Mouse (Mus musculus) hindbrain, embryonic 16.5 days (tissue): ENCODE measurements around the gene Fli1. TPM values are rescaled to one million over a fixed set of nuclear protein-coding genes. Genes with fewer than 3 reads are reported as not detected.
A peak's percentile ranks its signal among the peaks of the same experiment; 100 is the strongest.

Experiments
- ATAC-seq: fragments of 200-750 bp; cut with Nextera tagmentation; 2 replicates; pipeline ENCODE4 v1.8.0; 2017; ENCODE audit warnings: moderate TSS enrichment, moderate library complexity
- H3K27ac ChIP-seq: fragments of 300-500 bp; sonication (generic); 2 replicates; pipeline ENCODE4 v1.5.1; 2014; ENCODE audit warnings: low read depth, mild to moderate bottlenecking, control low read depth, low read length, moderate library complexity
- H3K27me3 ChIP-seq: fragments of 300-500 bp; sonication (generic); replicated peaks from 2 replicates; pipeline ENCODE4 v1.6.1; 2014; ENCODE audit warnings: low read length; ENCODE audit not compliant: control insufficient read depth, insufficient read depth
- H3K36me3 ChIP-seq: fragments of 300-500 bp; sonication (generic); 2 replicates; pipeline ENCODE4 v1.6.1; 2014; ENCODE audit warnings: mild to moderate bottlenecking, low read length, moderate library complexity, mixed read lengths; ENCODE audit not compliant: control insufficient read depth, insufficient read depth
- H3K4me1 ChIP-seq: fragments of 300-500 bp; sonication (generic); 2 replicates; pipeline ENCODE4 v1.6.1; 2014; ENCODE audit warnings: low read depth, low read length; ENCODE audit not compliant: control insufficient read depth, insufficient read depth
- H3K4me2 ChIP-seq: fragments of 300-500 bp; sonication (generic); 2 replicates; pipeline ENCODE4 v1.6.1; 2014; ENCODE audit warnings: mild to moderate bottlenecking, low read length, control low read depth, moderate library complexity
- H3K4me3 ChIP-seq: fragments of 300-500 bp; sonication (generic); 2 replicates; pipeline ENCODE4 v1.5.1; 2014; ENCODE audit warnings: mild to moderate bottlenecking, low read length, control low read depth, moderate library complexity
- H3K9ac ChIP-seq: fragments of 300-500 bp; sonication (generic); 2 replicates; pipeline ENCODE4 v1.6.1; 2014; ENCODE audit warnings: low read depth, mild to moderate bottlenecking, control low read depth, low read length, moderate library complexity
- H3K9me3 ChIP-seq: fragments of 300-500 bp; sonication (generic); 2 replicates; pipeline ENCODE4 v1.6.1; 2014; ENCODE audit warnings: mild to moderate bottlenecking, low read length, moderate library complexity; ENCODE audit not compliant: control insufficient read depth
- WGBS: fragments of 180-500 bp; shearing (Covaris S2); extraction: QIAGEN DNeasy Blood & Tissue Kit; methylation state at CpG from one replicate; pipeline ENCODE4 v1.1.7; 2014; 5-methylcytosine and 5-hydroxymethylcytosine counted together
- polyA plus RNA-seq: library from polyadenylated mRNA; unstranded; fragments of >200 nt; fragmentation: Nextera tagmentation; extraction: Ambion mirVana; gene quantifications from 2 replicates; pipeline ENCODE4 v1.2.1, GENCODE M21; 2015

Fli1 gene
- polyA plus RNA-seq, 1 experiment from 2014 or later, result 6.4 TPM

GRCm38 (mm10) chr9:32474621-32475390 is 67.9 kb downstream of the Fli1 start:
- 88% methylated on average over 10 of the region's 10 CpGs for WGBS
- H3K9me3 ChIP-seq, result no peaks in the 10 kb centered on the region
- H3K36me3 ChIP-seq, result no peaks in the 10 kb centered on the region

DNA sequence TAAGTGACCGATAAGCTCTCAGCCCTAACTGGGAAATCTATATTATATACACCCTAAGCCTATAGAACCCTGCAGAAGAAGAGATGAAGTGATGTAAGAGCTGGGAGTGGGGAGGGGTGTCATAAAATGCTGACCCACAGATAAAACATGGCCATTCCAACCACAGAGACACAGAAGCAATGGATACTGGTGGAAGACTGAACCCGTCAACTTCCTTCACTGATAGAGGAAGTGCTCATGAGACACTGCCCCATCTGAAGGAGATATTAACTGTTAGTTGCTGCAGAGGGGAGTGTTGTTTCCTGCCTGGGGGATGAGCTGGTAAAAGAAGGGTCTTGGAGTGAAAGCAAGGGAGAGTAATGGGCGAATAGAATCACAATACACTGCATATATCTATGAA is 70.3 kb downstream of the Fli1 start:
- H3K4me2 ChIP-seq, result no peak overlapping the region
- peaks cover 2% of the 10 kb centered on the region; the same call in 1 of the 2 replicates for H3K4me1 ChIP-seq
- no peaks in the 10 kb centered on the region for H3K9me3 ChIP-seq
- no peak overlapping the region for H3K27ac ChIP-seq
- ATAC-seq, result no peak
- no peaks in the 10 kb centered on the region for H3K36me3 ChIP-seq
- no peak overlapping the region for H3K9ac ChIP-seq
- 90% methylated on average over 3 of the region's 3 CpGs for WGBS
- no peak overlapping the region for H3K4me3 ChIP-seq
- no peaks in the 10 kb centered on the region for H3K27me3 ChIP-seq

More at GRCm38 (mm10) chr9:32474621-32475390, 67.9 kb downstream of the Fli1 start:
- ATAC-seq, result no peak
- Histone ChIP-seq H3K4me1 (no peaks in the 10 kb centered on the region), H3K27me3 (no peaks in the 10 kb centered on the region), H3K4me2 (no peak overlapping the region), H3K27ac (no peak overlapping the region), H3K9ac (no peak overlapping the region), H3K4me3 (no peak overlapping the region)

DNA sequence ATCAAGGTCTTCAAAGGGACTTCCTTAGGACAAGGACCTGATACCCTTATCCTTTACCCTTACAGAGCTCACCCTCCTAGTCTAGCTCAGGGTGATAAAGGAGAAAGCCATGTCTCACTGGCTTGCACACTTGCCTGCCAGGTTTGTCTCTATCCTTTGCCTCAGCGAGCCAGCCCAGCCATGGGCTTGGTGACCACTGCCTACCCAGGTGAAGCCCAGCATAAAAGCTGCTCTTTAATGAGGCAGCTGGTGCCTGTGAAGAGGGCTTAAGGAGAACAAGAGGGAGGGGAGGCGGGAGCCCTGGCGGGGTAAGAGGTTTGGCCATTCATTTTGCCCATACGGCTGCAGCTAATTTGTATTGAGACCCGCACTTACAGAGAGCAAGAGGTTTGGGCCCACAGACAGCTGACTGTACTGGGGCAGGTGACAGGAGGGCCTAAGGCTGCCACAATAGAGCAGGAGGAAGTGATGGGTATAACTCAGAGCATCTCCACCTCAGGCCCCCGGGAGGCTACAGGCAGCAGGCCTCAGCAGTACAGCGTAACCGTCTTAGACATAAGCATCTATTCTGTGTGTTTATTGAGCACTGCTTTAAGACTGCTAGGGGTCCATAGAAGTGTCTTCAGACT is 73.4 kb downstream of the Fli1 start:
- ATAC-seq, result no peak
- 69% methylated on average over 8 of the region's 8 CpGs for WGBS
- Histone ChIP-seq H3K4me1 (peaks cover 2% of the 10 kb centered on the region), H3K4me2 (no peak overlapping the region), H3K27ac (no peak overlapping the region), H3K27me3 (no peaks in the 10 kb centered on the region), H3K9ac (no peak overlapping the region), H3K9me3 (no peaks in the 10 kb centered on the region), H3K36me3 (no peaks in the 10 kb centered on the region), H3K4me3 (no peak overlapping the region)

- 77% methylated on average over 1 of the region's 1 CpGs for WGBS
- Histone ChIP-seq H3K36me3 (no peaks in the 10 kb centered on the region), H3K4me1 (peaks cover 2% of the 10 kb centered on the region)
Observed at GRCm38 (mm10) chr9:32468313-32468712, 74.3 kb downstream of the Fli1 start.

DNA sequence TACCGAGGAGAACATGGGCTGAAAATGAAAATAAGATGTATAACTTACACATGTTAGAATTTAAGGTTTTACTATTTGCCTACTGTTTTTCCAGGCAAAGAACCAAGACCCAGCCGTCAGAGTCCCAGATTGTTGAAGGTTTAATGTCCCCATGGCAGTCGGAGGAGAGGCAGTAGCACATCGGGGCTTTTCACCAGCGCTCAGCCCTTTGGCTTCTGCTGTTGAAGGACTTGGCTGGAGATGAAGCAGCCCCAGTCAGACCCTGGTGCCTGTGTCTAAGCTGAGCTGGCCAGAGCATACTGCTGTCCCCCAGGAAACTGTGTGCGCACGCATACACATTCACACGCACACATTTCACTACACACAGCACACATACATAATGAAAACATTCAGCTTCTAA is 75.2 kb downstream of the Fli1 start:
- Histone ChIP-seq H3K4me1 (peaks cover 2% of the 10 kb centered on the region), H3K9me3 (no peaks in the 10 kb centered on the region), H3K4me3 (no peak overlapping the region), H3K9ac (no peak overlapping the region), H3K27me3 (no peaks in the 10 kb centered on the region), H3K36me3 (no peaks in the 10 kb centered on the region), H3K4me2 (no peak overlapping the region), H3K27ac (no peak overlapping the region)
- ATAC-seq, result peak; percentile 74; the same call in 1 of the 2 replicates
- 70% methylated on average over 8 of the region's 8 CpGs for WGBS

More at GRCm38 (mm10) chr9:32468313-32468712, 74.3 kb downstream of the Fli1 start:
- H3K27me3 ChIP-seq, result no peaks in the 10 kb centered on the region
- no peak overlapping the region for H3K27ac ChIP-seq
- ATAC-seq, result no peak
- no peak overlapping the region for H3K4me3 ChIP-seq
- no peak overlapping the region for H3K9ac ChIP-seq
- H3K9me3 ChIP-seq, result no peaks in the 10 kb centered on the region
- no peak overlapping the region for H3K4me2 ChIP-seq

DNA sequence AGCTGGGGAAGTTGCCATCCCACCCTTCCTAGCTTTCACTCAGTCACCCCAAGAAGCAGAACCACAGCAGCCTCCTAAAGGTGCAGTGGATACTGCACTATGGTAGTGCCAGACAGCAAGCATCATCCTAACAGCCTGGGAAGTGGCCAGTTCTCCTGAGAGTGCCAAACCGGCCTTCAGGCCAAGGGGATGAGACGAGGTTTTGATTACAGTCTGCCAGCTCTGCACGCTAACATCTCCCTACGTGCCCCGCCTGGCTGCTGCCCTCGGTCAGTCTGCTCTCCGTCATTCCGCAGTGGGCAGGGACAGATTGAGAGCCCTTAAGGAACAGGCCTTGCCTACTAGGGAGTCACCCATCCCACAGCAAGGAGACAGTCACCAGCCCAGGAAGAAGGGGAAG is 75.8 kb downstream of the Fli1 start:
- 68% methylated on average over 8 of the region's 8 CpGs for WGBS
- Histone ChIP-seq H3K27me3 (no peaks in the 10 kb centered on the region), H3K9ac (no peak overlapping the region), H3K27ac (no peak overlapping the region), H3K4me3 (no peak overlapping the region), H3K9me3 (no peaks in the 10 kb centered on the region), H3K4me2 (no peak overlapping the region), H3K36me3 (no peaks in the 10 kb centered on the region), H3K4me1 (peaks cover 2% of the 10 kb centered on the region)
- no peak for ATAC-seq

DNA sequence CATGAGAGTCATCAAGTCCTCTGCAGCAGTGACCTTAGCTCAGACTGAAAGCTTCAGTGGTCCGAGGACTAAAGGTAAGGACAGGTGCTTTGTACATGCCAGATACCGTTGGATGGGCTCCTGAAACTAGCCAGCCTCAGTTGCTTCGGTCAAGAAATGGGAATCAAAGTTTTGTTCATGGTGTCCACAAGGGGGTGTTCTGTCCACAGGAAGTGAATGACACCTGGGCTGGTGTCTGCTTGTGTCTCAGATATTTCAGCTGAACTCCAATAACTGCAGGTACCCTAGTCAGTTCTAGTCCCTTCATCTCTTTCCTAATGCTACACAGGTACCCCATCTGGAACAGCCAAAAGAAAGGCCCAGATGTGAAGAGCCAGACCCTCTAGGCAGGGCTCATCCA is 86.0 kb downstream of the Fli1 start:
- Histone ChIP-seq H3K27ac (no peak overlapping the region), H3K9me3 (no peaks in the 10 kb centered on the region), H3K4me1 (no peaks in the 10 kb centered on the region), H3K27me3 (no peaks in the 10 kb centered on the region), H3K36me3 (no peaks in the 10 kb centered on the region), H3K4me3 (no peak overlapping the region), H3K4me2 (no peak overlapping the region), H3K9ac (no peak overlapping the region)
- no peak for ATAC-seq
- WGBS, result 80% methylated on average over 3 of the region's 3 CpGs

- H3K27me3 ChIP-seq, result no peaks in the 10 kb centered on the region; the same call in 1 of the 2 replicates
- 20% methylated on average over 7 of the region's 7 CpGs for WGBS
- no peak overlapping the region for H3K27ac ChIP-seq
- H3K9me3 ChIP-seq, result no peaks in the 10 kb centered on the region
- no peak overlapping the region for H3K9ac ChIP-seq
- no peak overlapping the region for H3K4me2 ChIP-seq
- no peaks in the 10 kb centered on the region for H3K36me3 ChIP-seq
- peaks cover 3% of the 10 kb centered on the region; the same call in 1 of the 2 replicates for H3K4me1 ChIP-seq
- ATAC-seq, result peak; percentile 54
- H3K4me3 ChIP-seq, result no peak overlapping the region
Observed at GRCm38 (mm10) chr9:32450161-32450560, 92.5 kb downstream of the Fli1 start.

- ATAC-seq, result no peak
Observed at GRCm38 (mm10) chr9:32448766-32449165, 93.9 kb downstream of the Fli1 start.

More at GRCm38 (mm10) chr9:32448766-32449165, 93.9 kb downstream of the Fli1 start:
- no peaks in the 10 kb centered on the region; the same call in 1 of the 2 replicates for H3K27me3 ChIP-seq
- peaks cover 3% of the 10 kb centered on the region; the same call in 1 of the 2 replicates for H3K4me1 ChIP-seq
- no peak overlapping the region for H3K4me3 ChIP-seq
- no peak overlapping the region for H3K9ac ChIP-seq
- H3K9me3 ChIP-seq, result no peaks in the 10 kb centered on the region
- H3K4me2 ChIP-seq, result no peak overlapping the region
- H3K36me3 ChIP-seq, result no peaks in the 10 kb centered on the region
- H3K27ac ChIP-seq, result no peak overlapping the region
- WGBS, result 86% methylated on average over 5 of the region's 5 CpGs
